Mouse (Mus musculus): ENCODE measurements around the gene Glra1. TPM values are rescaled to one million over a fixed set of nuclear protein-coding genes. Genes with fewer than 3 reads are reported as not detected.

Gene Glra1
- total and polyA plus RNA-seq, 2 experiments: not detected

DNA sequence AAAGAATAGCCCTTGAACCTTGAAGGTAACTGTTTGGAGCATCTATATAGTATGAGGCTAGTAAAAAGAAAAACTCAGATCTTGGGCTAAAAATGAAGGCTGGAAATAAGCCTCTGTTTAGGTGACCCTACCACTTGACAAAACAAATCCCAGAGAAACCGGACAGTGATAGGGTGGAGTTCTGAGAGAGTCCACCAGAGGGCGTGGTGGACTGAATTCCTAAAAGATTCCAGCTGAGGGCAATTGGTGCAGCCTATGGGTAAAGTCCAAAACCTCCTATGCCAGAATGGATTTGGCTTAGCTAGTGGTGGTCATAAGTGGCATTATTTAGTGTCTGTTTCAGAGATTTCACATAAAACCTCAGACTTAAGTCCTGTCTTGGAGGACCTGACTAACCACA is 36.9 kb downstream of the Glra1 start:
- Histone ChIP-seq H3K36me3 (ENCODE audit: control insufficient read depth, insufficient read depth, low read length) (no peaks in the 10 kb centered on the region), H3K4me1 (ENCODE audit: control insufficient read depth, insufficient read depth, low read length) (no peaks in the 10 kb centered on the region), H3K79me2 (ENCODE audit: control insufficient read depth, insufficient read depth, low read length) (no peaks in the 10 kb centered on the region), H3K4me3 (ENCODE audit: insufficient read depth, low read depth, low read length) (no peak overlapping the region), H3K9ac (ENCODE audit: low read depth, low read length) (no peak overlapping the region), H3K27ac (replicated peaks; ENCODE audit: insufficient read depth, low read depth, low read length) (no peak overlapping the region), H3K27me3 (ENCODE audit: control insufficient read depth, insufficient read depth, low read length) (no peaks in the 10 kb centered on the region)
- 25% methylated on average over 2 of the region's 2 CpGs for WGBS
- TF ChIP-seq POLR2A (IDR thresholded peaks at IDR 0.05; ENCODE audit: extremely low read depth, insufficient read depth, low read length): no peak
- TF ChIP-seq CTCF (IDR thresholded peaks at IDR 0.05; ENCODE audit: low read depth, low read length): peak; percentile 43; the same call in 1 of the 2 replicates
- DNase-seq (ENCODE audit: extremely low read depth, low read depth, low spot score): peak; percentile 33

DNA sequence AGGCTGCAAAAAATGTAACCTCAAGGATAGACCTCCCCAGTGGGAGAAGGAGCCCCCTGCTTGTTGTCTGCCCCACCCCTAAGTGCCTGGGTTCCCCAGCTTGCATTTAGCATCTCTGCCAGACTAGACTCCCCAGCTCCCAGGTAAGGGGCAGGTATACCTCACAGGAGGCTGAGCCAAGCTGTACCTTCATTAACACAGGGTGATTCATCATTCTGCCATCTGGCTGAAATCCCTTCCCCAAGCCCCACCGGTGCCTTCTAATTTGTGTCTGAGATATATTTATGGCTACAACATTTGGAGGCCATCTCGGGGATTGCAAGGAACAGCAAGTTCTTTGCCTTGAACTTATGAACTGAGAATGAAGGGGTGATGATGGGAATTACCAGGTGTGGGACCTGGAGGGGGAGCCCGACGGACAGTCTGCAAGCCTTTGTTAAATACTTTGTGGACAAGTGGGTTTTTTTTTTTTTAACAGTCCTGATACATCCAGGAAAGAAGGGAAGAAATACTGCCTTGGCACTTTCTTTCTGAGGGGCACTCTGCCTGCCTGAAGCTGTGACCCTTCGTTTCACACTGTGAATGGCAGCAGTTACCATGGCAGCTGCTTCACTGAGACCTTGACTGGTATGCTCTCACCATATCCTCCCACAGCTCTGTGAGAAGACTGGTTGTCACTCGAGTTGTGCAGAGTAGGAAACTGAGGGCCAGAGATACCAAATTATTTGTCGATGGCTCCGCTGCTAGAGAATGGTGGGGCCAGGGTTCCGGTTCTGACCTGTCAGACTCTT is 41.5 kb downstream of the Glra1 start:
- 67% methylated on average over 9 of the region's 9 CpGs for WGBS
- H3K9ac ChIP-seq (ENCODE audit: low read depth, low read length): no peak overlapping the region
- no peaks in the 10 kb centered on the region for H3K79me2 ChIP-seq (ENCODE audit: control insufficient read depth, insufficient read depth, low read length)
- no peak for TF ChIP-seq POLR2A (IDR thresholded peaks at IDR 0.05; ENCODE audit: extremely low read depth, insufficient read depth, low read length)
- TF ChIP-seq CTCF (IDR thresholded peaks at IDR 0.05; ENCODE audit: low read depth, low read length): no peak
- no peaks in the 10 kb centered on the region for H3K27me3 ChIP-seq (ENCODE audit: control insufficient read depth, insufficient read depth, low read length)
- no peaks in the 10 kb centered on the region for H3K4me1 ChIP-seq (ENCODE audit: control insufficient read depth, insufficient read depth, low read length)
- DNase-seq (ENCODE audit: extremely low read depth, low read depth, low spot score): no peak
- no peaks in the 10 kb centered on the region for H3K36me3 ChIP-seq (ENCODE audit: control insufficient read depth, insufficient read depth, low read length)
- no peak overlapping the region for H3K4me3 ChIP-seq (ENCODE audit: insufficient read depth, low read depth, low read length)
- no peak overlapping the region for H3K27ac ChIP-seq (replicated peaks; ENCODE audit: insufficient read depth, low read depth, low read length)

DNA sequence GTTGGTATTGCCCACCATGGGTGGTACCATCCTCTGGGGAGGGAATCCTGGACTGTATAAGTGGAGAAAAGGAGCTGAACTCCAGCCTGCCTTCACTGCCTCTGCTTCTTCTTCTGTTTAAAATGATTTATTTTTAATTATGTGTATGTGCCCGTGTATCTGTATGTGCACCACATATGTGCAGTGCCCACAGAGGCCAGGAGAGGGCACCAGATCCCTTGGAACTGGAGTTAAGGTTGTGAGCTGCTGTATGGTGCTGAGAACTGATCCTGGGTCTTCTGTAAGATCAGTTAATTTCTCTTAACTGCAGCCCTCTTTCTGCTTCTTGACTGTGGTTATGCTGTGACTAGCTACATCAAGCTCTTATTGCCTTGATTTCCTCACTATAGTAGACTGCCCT is 62.3 kb downstream of the Glra1 start:
- Histone ChIP-seq H3K36me3 (ENCODE audit: control insufficient read depth, insufficient read depth, low read length) (no peaks in the 10 kb centered on the region), H3K9ac (ENCODE audit: low read depth, low read length) (no peak overlapping the region), H3K27me3 (ENCODE audit: control insufficient read depth, insufficient read depth, low read length) (no peaks in the 10 kb centered on the region), H3K27ac (replicated peaks; ENCODE audit: insufficient read depth, low read depth, low read length) (no peak overlapping the region), H3K79me2 (ENCODE audit: control insufficient read depth, insufficient read depth, low read length) (no peaks in the 10 kb centered on the region), H3K4me3 (ENCODE audit: insufficient read depth, low read depth, low read length) (no peak overlapping the region), H3K4me1 (ENCODE audit: control insufficient read depth, insufficient read depth, low read length) (no peaks in the 10 kb centered on the region)
- WGBS: 81% methylated on average over 1 of the region's 1 CpGs
- DNase-seq (ENCODE audit: extremely low read depth, low read depth, low spot score): no peak
- TF ChIP-seq POLR2A (IDR thresholded peaks at IDR 0.05; ENCODE audit: extremely low read depth, insufficient read depth, low read length) (no peak), CTCF (IDR thresholded peaks at IDR 0.05; ENCODE audit: low read depth, low read length) (no peak)

DNA sequence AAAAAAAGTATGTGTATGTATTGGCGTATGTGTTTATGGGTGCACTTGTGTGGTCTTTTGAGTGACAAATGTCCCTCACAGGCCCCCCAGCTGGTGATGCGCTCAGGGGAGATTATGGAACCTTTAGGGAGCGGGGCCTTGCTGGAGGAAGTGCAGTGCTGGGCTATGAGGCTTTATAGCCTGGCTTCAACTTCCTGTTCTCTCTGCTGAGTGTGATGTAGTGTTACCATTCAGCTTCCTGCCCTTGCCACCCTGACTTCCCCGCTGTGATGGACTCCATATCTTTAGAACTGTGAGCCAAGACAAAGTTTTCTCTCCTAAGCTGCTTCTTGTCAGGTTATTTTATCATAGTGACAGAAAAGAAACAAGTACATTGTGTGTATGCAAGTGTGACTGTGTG is 65.3 kb downstream of the Glra1 start:
- TF ChIP-seq POLR2A (IDR thresholded peaks at IDR 0.05; ENCODE audit: extremely low read depth, insufficient read depth, low read length) (no peak), CTCF (IDR thresholded peaks at IDR 0.05; ENCODE audit: low read depth, low read length) (no peak)
- H3K9ac ChIP-seq (ENCODE audit: low read depth, low read length): no peak overlapping the region
- no peaks in the 10 kb centered on the region for H3K79me2 ChIP-seq (ENCODE audit: control insufficient read depth, insufficient read depth, low read length)
- no peaks in the 10 kb centered on the region for H3K36me3 ChIP-seq (ENCODE audit: control insufficient read depth, insufficient read depth, low read length)
- DNase-seq (ENCODE audit: extremely low read depth, low read depth, low spot score): no peak
- H3K4me1 ChIP-seq (ENCODE audit: control insufficient read depth, insufficient read depth, low read length): no peaks in the 10 kb centered on the region
- H3K27ac ChIP-seq (replicated peaks; ENCODE audit: insufficient read depth, low read depth, low read length): no peak overlapping the region
- H3K27me3 ChIP-seq (ENCODE audit: control insufficient read depth, insufficient read depth, low read length): no peaks in the 10 kb centered on the region
- no peak overlapping the region for H3K4me3 ChIP-seq (ENCODE audit: insufficient read depth, low read depth, low read length)
- WGBS: 52% methylated on average over 4 of the region's 4 CpGs

DNA sequence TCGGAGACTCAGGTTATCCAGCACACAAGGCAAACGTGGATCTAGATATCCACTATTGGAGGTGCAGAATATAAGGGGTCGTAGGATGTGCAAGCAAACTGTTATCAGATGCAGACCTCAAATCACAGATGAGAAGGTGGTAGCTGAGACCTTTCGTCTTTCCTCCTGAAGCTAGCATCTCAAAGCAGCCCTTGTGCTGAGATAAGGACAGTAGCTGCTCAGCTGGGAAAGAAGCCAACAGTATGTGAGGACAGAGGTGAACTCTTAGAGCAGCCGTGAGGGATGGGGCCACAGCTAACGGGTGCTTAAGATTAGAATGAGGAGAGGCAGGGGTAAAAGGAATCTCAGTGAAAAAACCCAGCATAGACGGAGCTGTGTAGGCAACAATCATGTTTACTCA is 65.9 kb downstream of the Glra1 start:
- no peak overlapping the region for H3K4me3 ChIP-seq (ENCODE audit: insufficient read depth, low read depth, low read length)
- no peak for DNase-seq (ENCODE audit: extremely low read depth, low read depth, low spot score)
- H3K36me3 ChIP-seq (ENCODE audit: control insufficient read depth, insufficient read depth, low read length): no peaks in the 10 kb centered on the region
- H3K27me3 ChIP-seq (ENCODE audit: control insufficient read depth, insufficient read depth, low read length): no peaks in the 10 kb centered on the region
- TF ChIP-seq POLR2A (IDR thresholded peaks at IDR 0.05; ENCODE audit: extremely low read depth, insufficient read depth, low read length) (no peak), CTCF (IDR thresholded peaks at IDR 0.05; ENCODE audit: low read depth, low read length) (no peak)
- no peak overlapping the region for H3K9ac ChIP-seq (ENCODE audit: low read depth, low read length)
- WGBS: 46% methylated on average over 7 of the region's 7 CpGs
- H3K79me2 ChIP-seq (ENCODE audit: control insufficient read depth, insufficient read depth, low read length): no peaks in the 10 kb centered on the region
- H3K4me1 ChIP-seq (ENCODE audit: control insufficient read depth, insufficient read depth, low read length): no peaks in the 10 kb centered on the region
- no peak overlapping the region for H3K27ac ChIP-seq (replicated peaks; ENCODE audit: insufficient read depth, low read depth, low read length)

DNA sequence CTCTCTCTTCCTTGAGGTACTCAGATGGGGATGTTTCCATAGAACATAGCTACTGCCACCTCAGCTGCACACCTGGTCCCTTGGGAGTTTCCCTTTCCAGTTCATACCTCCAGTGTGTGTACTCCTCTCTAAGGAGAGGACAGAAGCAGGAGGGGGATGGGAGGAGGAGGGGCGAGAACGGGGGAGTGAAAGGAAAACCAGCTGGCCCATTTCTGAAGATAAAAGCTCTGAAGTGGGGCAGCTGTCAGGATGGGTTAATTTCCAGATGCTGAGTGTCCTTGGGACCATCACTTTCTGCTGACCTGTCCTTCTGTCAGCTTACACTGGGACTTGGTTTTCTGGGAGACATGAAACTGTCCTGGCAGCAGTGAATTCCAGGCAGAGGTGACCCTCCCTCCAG is 73.2 kb downstream of the Glra1 start:
- no peaks in the 10 kb centered on the region for H3K79me2 ChIP-seq (ENCODE audit: control insufficient read depth, insufficient read depth, low read length)
- H3K9ac ChIP-seq (ENCODE audit: low read depth, low read length): no peak overlapping the region
- TF ChIP-seq CTCF (IDR thresholded peaks at IDR 0.05; ENCODE audit: low read depth, low read length) (no peak), POLR2A (IDR thresholded peaks at IDR 0.05; ENCODE audit: extremely low read depth, insufficient read depth, low read length) (no peak)
- H3K27ac ChIP-seq (replicated peaks; ENCODE audit: insufficient read depth, low read depth, low read length): no peak overlapping the region
- H3K27me3 ChIP-seq (ENCODE audit: control insufficient read depth, insufficient read depth, low read length): no peaks in the 10 kb centered on the region
- 53% methylated on average over 2 of the region's 2 CpGs for WGBS
- DNase-seq (ENCODE audit: extremely low read depth, low read depth, low spot score): no peak
- no peaks in the 10 kb centered on the region for H3K36me3 ChIP-seq (ENCODE audit: control insufficient read depth, insufficient read depth, low read length)
- H3K4me1 ChIP-seq (ENCODE audit: control insufficient read depth, insufficient read depth, low read length): no peaks in the 10 kb centered on the region
- no peak overlapping the region for H3K4me3 ChIP-seq (ENCODE audit: insufficient read depth, low read depth, low read length)
